Mouse (Mus musculus) mammary gland, adult 2 months (tissue): Measurements from ENCODE around the gene Ppp2r5e. TPM values are rescaled to one million over a fixed set of nuclear protein-coding genes. Genes with fewer than 3 reads are reported as not detected.

ENCODE experiments used
- polyA plus RNA-seq: library from polyadenylated mRNA; depleted of rRNA; stranded (reverse); fragments of >200 nt; gene quantifications from 2 replicates; pipeline ENCODE4 v1.2.3, GENCODE M21; 2012; ENCODE audit warnings: low replicate concordance; rRNA removed

Gene Ppp2r5e
- polyA plus RNA-seq = 10.3 and 29.5 TPM in 2 replicates

DNA sequence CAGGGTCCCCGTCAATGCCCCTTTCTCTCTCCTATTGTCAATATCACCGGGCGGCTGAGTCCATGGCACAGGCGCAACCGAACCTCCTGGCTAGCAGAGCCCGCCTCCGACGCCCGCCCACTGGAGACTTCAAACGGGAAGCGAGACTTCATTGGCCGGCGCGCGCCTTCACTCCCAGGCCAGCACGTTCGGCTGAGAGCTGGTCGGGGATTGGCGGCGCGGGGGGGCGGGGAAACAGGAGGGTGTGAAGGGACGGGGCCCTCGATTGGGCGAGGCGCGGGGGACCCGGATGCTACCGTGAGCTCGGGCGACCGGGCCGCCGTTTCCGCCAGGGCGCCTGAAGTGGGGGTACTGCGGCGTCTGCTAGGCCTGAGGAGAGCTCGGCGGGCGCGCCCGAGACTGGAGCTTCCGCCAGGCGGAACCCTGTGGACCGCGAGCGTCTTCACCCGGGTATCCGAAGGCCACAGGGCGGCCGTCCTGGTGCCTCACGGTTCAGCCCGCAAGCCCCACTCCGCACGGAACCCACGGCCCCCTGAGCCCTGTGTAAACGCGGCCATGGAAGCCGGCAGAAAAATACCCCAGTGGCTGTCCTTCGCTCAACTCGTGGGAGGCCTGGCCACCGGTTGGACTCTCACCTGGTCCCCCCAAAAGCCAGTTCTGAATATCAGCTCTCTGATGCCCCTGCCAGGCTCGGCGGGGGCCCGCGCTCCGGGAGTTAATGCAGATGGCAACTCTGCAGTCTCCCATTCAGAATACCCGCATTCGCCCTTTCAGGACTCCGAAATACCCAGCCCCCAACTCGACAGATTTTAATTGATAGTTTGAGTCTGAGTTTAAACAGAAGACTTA, at the start of gene Ppp2r5e:
Gene Ppp2r5e, minus strand, starts transcription at position 92 of the 849 bp plus-strand sequence.

GRCm38 (mm10) chr12:75416681-75417080, 179.4 kb downstream of the Ppp2r5e start, which contains the start of gene Gphb5:
Gene Gphb5 (minus strand): TSS chr12:75416781.

Other genes with a start within 250 kb of the Ppp2r5e start
- 0.13 TPM in 1 of 2 replicates, not detected in the other for gene Gphb5, start 179.5 kb downstream of the Ppp2r5e start, polyA plus RNA-seq
- gene Wdr89, start 73.3 kb upstream of the Ppp2r5e start, polyA plus RNA-seq = 2.4 and 2.6 TPM in 2 replicates
- 39.6 and 48.7 TPM in 2 replicates for gene Sgpp1, start 139.5 kb upstream of the Ppp2r5e start, polyA plus RNA-seq
- 26.0 and 33.4 TPM in 2 replicates for gene Syne2, start 221.9 kb upstream of the Ppp2r5e start, polyA plus RNA-seq